Mouse (Mus musculus): Measurements from ENCODE around the gene Commd3. TPM values are rescaled to one million over a fixed set of nuclear protein-coding genes. Genes with fewer than 3 reads are reported as not detected.
A peak's percentile ranks its signal among the peaks of the same experiment; 100 is the strongest.

Commd3 gene
- polyA plus RNA-seq, 1 experiment = 83.2 TPM

GRCm38 (mm10) chr2:18671041-18671440 is 1.1 kb upstream of the Commd3 start:
- no peaks in the 10 kb centered on the region for H3K27me3 ChIP-seq (replicated peaks; ENCODE audit: control insufficient read depth, insufficient read depth, low read length)
- H3K4me1 ChIP-seq (ENCODE audit: control insufficient read depth, insufficient read depth, low read length) = no peaks in the 10 kb centered on the region; the same call in 1 of the 2 replicates
- H3K27ac ChIP-seq (ENCODE audit: insufficient read depth, low read depth, low read length) = no peak overlapping the region
- TF ChIP-seq POLR2A (IDR thresholded peaks at IDR 0.05; ENCODE audit: low read depth, low read length) (no peak), CTCF (conservative IDR thresholded peaks at IDR 0.05; ENCODE audit: insufficient read depth, insufficient read length, low read depth, low read length) (no peak)
- 85% methylated on average over 6 of the region's 6 CpGs for WGBS
- H3K36me3 ChIP-seq (ENCODE audit: control insufficient read depth, insufficient read depth, low read length) = no peaks in the 10 kb centered on the region; the same call in 1 of the 2 replicates
- DNase-seq = no peak
- no peak overlapping the region for H3K4me3 ChIP-seq (ENCODE audit: insufficient read depth, low read depth, low read length)

- WGBS = 1% methylated on average over 11 of the region's 11 CpGs
- no peaks in the 10 kb centered on the region; the same call in 1 of the 2 replicates for H3K4me1 ChIP-seq (ENCODE audit: control insufficient read depth, insufficient read depth, low read length)
- no peak for TF ChIP-seq POLR2A (IDR thresholded peaks at IDR 0.05; ENCODE audit: low read depth, low read length)
- TF ChIP-seq CTCF (conservative IDR thresholded peaks at IDR 0.05; ENCODE audit: insufficient read depth, insufficient read length, low read depth, low read length) = no peak
- no peaks in the 10 kb centered on the region; the same call in 1 of the 2 replicates for H3K36me3 ChIP-seq (ENCODE audit: control insufficient read depth, insufficient read depth, low read length)
- no peaks in the 10 kb centered on the region; the same call in 1 of the 2 replicates for H3K27me3 ChIP-seq (replicated peaks; ENCODE audit: control insufficient read depth, insufficient read depth, low read length)
- peak overlapping the region; percentile 92 for H3K27ac ChIP-seq (ENCODE audit: insufficient read depth, low read depth, low read length)
- H3K4me3 ChIP-seq (ENCODE audit: insufficient read depth, low read depth, low read length) = peak overlapping the region; percentile 91
- no peak for DNase-seq
These were observed 581 bp downstream of the Commd3 start for GRCm38 (mm10) chr2:18672766-18673164.

GRCm38 (mm10) chr2:18673766-18674165 is 1.6 kb downstream of the Commd3 start:
- no peak overlapping the region for H3K4me3 ChIP-seq (ENCODE audit: insufficient read depth, low read depth, low read length)
- DNase-seq = no peak
- no peak overlapping the region for H3K27ac ChIP-seq (ENCODE audit: insufficient read depth, low read depth, low read length)
- whole genome bisulfite sequencing = 71% methylated on average over 4 of the region's 4 CpGs
- H3K36me3 ChIP-seq (ENCODE audit: control insufficient read depth, insufficient read depth, low read length) = no peaks in the 10 kb centered on the region; the same call in 1 of the 2 replicates
- peaks cover 1% of the 10 kb centered on the region; the same call in 1 of the 2 replicates for H3K27me3 ChIP-seq (replicated peaks; ENCODE audit: control insufficient read depth, insufficient read depth, low read length)
- TF ChIP-seq CTCF (conservative IDR thresholded peaks at IDR 0.05; ENCODE audit: insufficient read depth, insufficient read length, low read depth, low read length) (no peak), POLR2A (IDR thresholded peaks at IDR 0.05; ENCODE audit: low read depth, low read length) (no peak)
- no peaks in the 10 kb centered on the region; the same call in 1 of the 2 replicates for H3K4me1 ChIP-seq (ENCODE audit: control insufficient read depth, insufficient read depth, low read length)

- H3K36me3 ChIP-seq (ENCODE audit: control insufficient read depth, insufficient read depth, low read length) = no peaks in the 10 kb centered on the region; the same call in 1 of the 2 replicates
- TF ChIP-seq POLR2A (IDR thresholded peaks at IDR 0.05; ENCODE audit: low read depth, low read length) = no peak
- no peak for TF ChIP-seq CTCF (conservative IDR thresholded peaks at IDR 0.05; ENCODE audit: insufficient read depth, insufficient read length, low read depth, low read length)
- 86% methylated on average over 4 of the region's 4 CpGs for WGBS
- DNase-seq = no peak
- H3K27ac ChIP-seq (ENCODE audit: insufficient read depth, low read depth, low read length) = no peak overlapping the region
- peaks cover 1% of the 10 kb centered on the region; the same call in 1 of the 2 replicates for H3K27me3 ChIP-seq (replicated peaks; ENCODE audit: control insufficient read depth, insufficient read depth, low read length)
- no peaks in the 10 kb centered on the region; the same call in 1 of the 2 replicates for H3K4me1 ChIP-seq (ENCODE audit: control insufficient read depth, insufficient read depth, low read length)
- H3K4me3 ChIP-seq (ENCODE audit: insufficient read depth, low read depth, low read length) = no peak overlapping the region
These were observed 2.2 kb downstream of the Commd3 start for GRCm38 (mm10) chr2:18674193-18674902.

- no peaks in the 10 kb centered on the region; the same call in 1 of the 2 replicates for H3K36me3 ChIP-seq (ENCODE audit: control insufficient read depth, insufficient read depth, low read length)
These were observed 3.7 kb downstream of the Commd3 start for GRCm38 (mm10) chr2:18675681-18676456.

GRCm38 (mm10) chr2:18676457-18676935 is 4.3 kb downstream of the Commd3 start:
- no peak for TF ChIP-seq POLR2A (IDR thresholded peaks at IDR 0.05; ENCODE audit: low read depth, low read length)
- TF ChIP-seq CTCF (conservative IDR thresholded peaks at IDR 0.05; ENCODE audit: insufficient read depth, insufficient read length, low read depth, low read length) = no peak
- peak; percentile 89 for DNase-seq
- WGBS = 6% methylated on average over 41 of the region's 64 CpGs
- H3K36me3 ChIP-seq (ENCODE audit: control insufficient read depth, insufficient read depth, low read length) = no peaks in the 10 kb centered on the region; the same call in 1 of the 2 replicates
- peaks cover 1% of the 10 kb centered on the region; the same call in 1 of the 2 replicates for H3K27me3 ChIP-seq (replicated peaks; ENCODE audit: control insufficient read depth, insufficient read depth, low read length)
- peak overlapping the region; percentile 85; the same call in 1 of the 2 replicates for H3K27ac ChIP-seq (ENCODE audit: insufficient read depth, low read depth, low read length)
- H3K4me1 ChIP-seq (ENCODE audit: control insufficient read depth, insufficient read depth, low read length) = no peaks in the 10 kb centered on the region; the same call in 1 of the 2 replicates
- peak overlapping the region; percentile 85 for H3K4me3 ChIP-seq (ENCODE audit: insufficient read depth, low read depth, low read length)

More at GRCm38 (mm10) chr2:18675681-18676456, 3.7 kb downstream of the Commd3 start:
- TF ChIP-seq CTCF (conservative IDR thresholded peaks at IDR 0.05; ENCODE audit: insufficient read depth, insufficient read length, low read depth, low read length) (no peak), POLR2A (IDR thresholded peaks at IDR 0.05; ENCODE audit: low read depth, low read length) (no peak)
- no peak for DNase-seq
- peaks cover 1% of the 10 kb centered on the region; the same call in 1 of the 2 replicates for H3K27me3 ChIP-seq (replicated peaks; ENCODE audit: control insufficient read depth, insufficient read depth, low read length)
- peak overlapping the region; percentile 85 for H3K27ac ChIP-seq (ENCODE audit: insufficient read depth, low read depth, low read length)
- H3K4me1 ChIP-seq (ENCODE audit: control insufficient read depth, insufficient read depth, low read length) = no peaks in the 10 kb centered on the region; the same call in 1 of the 2 replicates
- WGBS = 24% methylated on average over 42 of the region's 42 CpGs
- H3K4me3 ChIP-seq (ENCODE audit: insufficient read depth, low read depth, low read length) = peak overlapping the region; percentile 85

Data from kidney, adult 2 months (tissue).